Mouse (Mus musculus) bone marrow macrophage, adult 2 months (primary cell): ENCODE data around the gene Fam120b.

Source experiments
- CTCF ChIP-seq: IDR thresholded peaks from 2 replicates; pipeline ENCODE4 v1.5.1; 2012; ENCODE audit warnings: low read depth, mild to moderate bottlenecking, low read length, moderate library complexity
- POLR2A ChIP-seq: IDR thresholded peaks from 2 replicates; pipeline ENCODE4 v1.6.1; 2012; ENCODE audit warnings: mild to moderate bottlenecking, low read depth, low read length, borderline replicate concordance

GRCm38 (mm10) chr17:15409261-15409660 lies 13.3 kb downstream of the Fam120b start:
- TF ChIP-seq CTCF, result no peak
- TF ChIP-seq POLR2A, result no peak
